Mouse (Mus musculus): ENCODE results near the gene Cd48. TPM values are rescaled to one million over a fixed set of nuclear protein-coding genes. Genes with fewer than 3 reads are reported as not detected.
A peak's percentile ranks its signal among the peaks of the same experiment; 100 is the strongest.
"Not testable (repeated sequence)": the region's sequence is repeated elsewhere in the genome, so short reads cannot be mapped to it uniquely, and the experiment has no call there.

Cd48 gene
- total RNA-seq, 2 experiments from 2014 or later = 4.7 TPM

DNA sequence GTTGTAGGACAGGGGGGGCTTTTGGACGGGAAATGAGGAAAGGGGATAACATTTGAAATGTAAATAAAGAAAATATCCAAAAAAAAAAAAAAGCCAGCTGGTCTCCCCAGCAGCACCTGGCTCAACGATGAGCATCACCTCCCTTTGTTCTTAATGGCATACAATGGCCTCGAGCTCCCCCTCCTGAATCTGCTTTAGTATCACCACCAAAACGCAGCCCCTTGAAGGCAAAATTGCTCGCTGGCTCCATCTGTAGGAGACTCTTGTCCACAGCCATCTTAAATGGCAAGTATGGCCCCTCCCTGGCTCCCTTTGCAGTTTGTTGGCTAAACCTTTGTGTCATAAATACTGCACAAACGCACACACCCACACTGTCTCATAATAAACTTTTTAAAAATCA, 17.2 kb downstream of the Cd48 start:
- DNase-seq = peak; percentile 9

DNA sequence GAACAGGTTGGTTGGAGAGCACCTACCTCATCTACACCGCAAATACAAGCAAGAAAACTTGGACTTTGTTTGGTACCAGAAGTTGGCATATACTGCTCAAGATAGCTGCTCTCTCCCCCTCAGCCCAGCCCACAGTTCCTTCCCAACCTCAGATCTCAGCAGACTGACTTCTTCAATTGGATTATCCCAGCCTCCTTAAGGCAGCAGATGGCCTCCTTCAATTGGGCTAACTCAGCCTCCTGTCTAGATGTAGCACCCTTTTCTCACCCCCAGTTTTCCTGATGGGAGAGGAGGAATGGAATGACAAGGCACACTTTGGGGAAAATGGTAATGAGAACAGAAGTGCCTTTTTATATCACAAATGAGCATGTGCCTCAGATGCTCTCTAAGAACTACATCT, 31.9 kb downstream of the Cd48 start:
- DNase-seq = not testable (repeated sequence)

DNA sequence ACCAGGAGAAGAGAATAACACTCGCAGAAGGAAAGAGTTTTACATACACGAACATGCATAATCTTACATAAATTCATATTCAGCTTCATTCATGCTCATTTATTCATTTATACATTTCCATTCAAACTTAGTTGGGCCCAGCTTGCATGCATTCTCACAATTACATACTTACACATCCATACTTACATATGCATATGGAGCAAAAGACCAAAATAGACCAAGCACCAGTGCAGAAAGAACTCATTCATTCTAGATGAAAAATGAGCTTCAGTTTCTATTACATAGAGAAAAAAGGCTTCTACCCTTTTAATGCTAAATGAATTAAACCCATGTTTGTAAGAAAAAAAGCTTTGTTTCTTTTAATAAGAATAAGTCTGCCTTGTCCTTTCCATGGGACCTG, 33.6 kb downstream of the Cd48 start:
- DNase-seq = no peak

DNA sequence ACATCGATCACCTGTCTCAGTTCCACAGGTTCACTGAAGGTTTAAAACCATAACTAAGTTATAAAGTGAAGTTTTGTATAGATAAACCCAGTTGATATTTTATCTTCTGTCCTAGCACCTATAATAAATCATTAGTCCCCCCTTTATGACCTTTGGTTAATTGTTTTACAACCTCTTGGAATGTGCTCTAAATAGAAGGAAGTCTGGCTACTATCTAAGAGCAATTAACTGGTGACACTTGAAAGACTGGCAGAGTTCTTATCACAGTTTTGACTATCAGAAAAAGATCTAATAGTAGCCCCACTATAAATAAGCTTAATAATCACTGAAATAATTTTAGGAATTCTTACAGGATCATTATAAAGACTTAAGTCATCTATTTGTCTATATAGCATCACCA, 34.4 kb downstream of the Cd48 start:
- no peak for DNase-seq

DNA sequence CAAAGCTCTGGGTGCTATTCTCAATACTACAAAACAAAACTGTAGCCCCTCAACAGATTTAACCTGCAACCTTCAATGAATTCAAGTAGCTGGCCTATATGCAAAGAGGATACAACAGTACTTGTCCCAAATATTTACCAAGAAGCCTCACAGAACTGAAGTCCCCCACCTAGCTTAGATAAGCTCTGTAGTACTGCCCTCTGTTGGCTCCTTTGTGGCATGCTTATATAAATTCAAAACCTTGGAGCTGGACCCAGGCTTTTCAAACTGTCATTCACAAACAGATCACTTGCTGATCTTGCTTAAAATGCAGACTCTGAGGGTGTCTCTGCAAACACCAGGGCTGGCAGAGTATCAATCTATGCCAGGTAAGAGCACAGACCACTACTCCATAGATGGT, 49.4 kb downstream of the Cd48 start:
- no peak for DNase-seq

DNA sequence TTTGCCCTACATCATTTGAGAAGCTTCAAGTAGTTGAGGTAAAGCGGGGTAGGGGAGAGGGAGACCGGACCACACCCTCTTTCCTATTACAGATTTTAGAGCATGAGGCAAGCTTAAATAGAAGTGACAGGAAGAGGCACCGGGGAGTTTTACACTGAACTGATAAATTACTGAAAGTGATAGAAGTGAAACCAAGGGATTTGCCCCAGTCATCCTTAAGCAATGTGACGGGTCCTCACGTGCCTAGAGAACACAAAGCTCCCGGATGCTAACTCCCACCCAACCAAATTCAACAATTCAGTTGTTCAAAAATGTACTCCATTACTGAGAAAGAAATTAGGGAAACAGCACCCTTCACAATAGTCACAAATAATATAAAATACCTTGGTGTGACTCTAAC, 53.1 kb downstream of the Cd48 start:
- no peak for DNase-seq

DNA sequence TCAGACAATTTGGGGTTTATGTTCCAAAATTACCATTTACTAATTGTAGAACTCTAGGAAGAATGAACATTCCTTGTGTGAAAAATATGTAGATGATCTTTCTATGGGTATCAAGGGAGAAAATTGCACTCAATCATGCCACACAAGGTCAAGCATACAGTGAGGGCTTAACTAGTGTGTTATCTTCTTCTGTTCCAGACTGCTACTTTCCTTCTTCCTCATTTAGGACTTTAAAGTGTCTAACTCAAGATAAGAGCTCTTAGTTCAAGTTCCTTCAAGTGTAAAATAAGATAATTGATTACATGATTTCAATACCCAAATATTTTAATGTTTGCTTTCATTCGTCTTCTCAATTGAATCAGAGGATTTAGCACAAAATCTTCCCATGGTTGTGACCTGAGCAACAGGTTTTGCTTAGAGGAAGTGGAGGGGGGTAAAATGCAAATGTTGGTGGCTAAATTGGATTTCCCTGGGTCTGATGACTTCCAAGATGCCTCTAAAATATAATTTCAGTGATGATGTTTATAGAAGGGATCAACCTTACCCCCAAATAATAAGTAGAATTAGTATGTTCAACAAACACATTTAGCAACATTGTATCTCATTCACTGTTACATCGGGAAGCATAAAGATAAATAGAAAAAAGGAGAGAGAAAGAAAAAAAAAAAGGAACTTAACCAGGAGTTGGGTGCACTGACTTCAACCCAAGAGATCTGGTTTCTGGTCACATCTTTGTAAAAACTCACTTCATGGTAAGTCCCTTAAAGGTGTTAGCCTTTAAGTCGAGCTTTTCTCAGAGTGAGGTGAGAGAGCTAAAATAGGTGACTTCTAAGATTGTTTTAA, 66.5 kb downstream of the Cd48 start:
- DNase-seq = no peak

Small RNA genes within 50 kb of the gene (microRNA-seq; reads per million reads assigned to microRNA genes)
- not detected for gene Mir7683

Other genes with a start within 250 kb of the Cd48 start
- gene F11r, start 244.5 kb upstream of the Cd48 start, total RNA-seq (2021) = 10 to 100 TPM; 64.9 to 66.2 TPM
- gene Alyref2, start 178.5 kb upstream of the Cd48 start, total RNA-seq (2021) = 1 to 10 TPM; 5.9 to 6.7 TPM
- gene Itln1, start 146.7 kb upstream of the Cd48 start, total RNA-seq (2021) = not detected
- gene Cd244a, start 122.8 kb upstream of the Cd48 start, total RNA-seq (2021) = 1 to 10 TPM in 1 of 2 experiments, under 1 TPM in 1; 0.82 to 1.1 TPM
- gene Ly9, start 74.6 kb upstream of the Cd48 start, total RNA-seq (2021) = 1 to 10 TPM; 1.7 to 2.2 TPM
- gene Slamf7, start 29.0 kb upstream of the Cd48 start, total RNA-seq (2021) = 1 to 10 TPM; 1.1 TPM
- under 1 TPM; 0.45 to 0.54 TPM for gene Slamf1, start 85.1 kb downstream of the Cd48 start, total RNA-seq (2021)
- 1 to 10 TPM; 5.3 to 6.2 TPM for gene Cd84, start 157.7 kb downstream of the Cd48 start, total RNA-seq (2021)
- under 1 TPM; 0.39 TPM for gene Gm10521, start 213.7 kb downstream of the Cd48 start, total RNA-seq (2021)
- gene Slamf6, start 235.5 kb downstream of the Cd48 start, total RNA-seq (2021) = 1 to 10 TPM; 1.8 to 2.6 TPM

Measured in adrenal gland, postnatal 10 days (tissue).